Mouse (Mus musculus): ENCODE data around the gene Sec14l1.
"Not testable (repeated sequence)": the region's sequence is repeated elsewhere in the genome, so short reads cannot be mapped to it uniquely, and the experiment has no call there.

Gene Sec14l1

DNA sequence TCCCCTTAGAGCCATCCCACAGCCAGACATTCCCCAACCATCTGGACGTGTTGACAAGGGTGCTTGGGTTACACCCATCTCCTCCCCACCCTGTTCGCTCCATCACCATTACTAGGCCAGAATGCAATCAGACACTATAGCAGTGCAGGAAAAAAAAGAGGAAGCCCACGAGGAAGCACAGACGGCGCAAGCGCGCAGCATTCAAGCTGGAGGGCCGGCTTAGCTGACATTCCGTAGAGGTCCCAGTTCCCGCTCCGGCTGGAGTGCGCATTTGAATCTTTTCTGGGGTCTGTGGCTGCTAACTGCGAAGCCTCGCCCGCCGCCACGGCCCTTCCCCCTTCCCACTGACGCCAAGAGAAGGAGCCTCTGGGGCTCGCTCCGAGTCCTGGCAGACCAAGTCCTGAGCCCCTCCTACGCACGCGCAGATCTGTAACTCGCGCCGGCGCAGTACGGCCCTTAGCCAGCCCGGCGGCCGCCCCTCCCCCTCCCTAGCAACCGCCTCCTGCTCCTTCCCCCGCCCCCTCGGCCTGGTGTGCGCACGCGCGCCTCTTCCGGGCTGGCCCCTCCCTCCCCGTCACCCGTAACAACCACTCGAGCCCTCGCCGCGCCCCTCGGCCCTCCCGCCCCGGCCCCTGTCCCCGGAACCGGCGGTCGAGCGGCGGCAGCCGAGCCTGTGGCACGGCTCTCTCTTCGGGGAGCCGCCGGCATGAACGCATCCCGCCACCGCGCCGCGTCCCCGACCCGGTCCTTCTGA is at the start of gene Sec14l1:
TSS of gene Sec14l1 (plus strand) at position 577 of the 754 bp plus-strand sequence.
- peak; percentile 95 for DNase-seq (ENCODE audit: low spot score)

DNA sequence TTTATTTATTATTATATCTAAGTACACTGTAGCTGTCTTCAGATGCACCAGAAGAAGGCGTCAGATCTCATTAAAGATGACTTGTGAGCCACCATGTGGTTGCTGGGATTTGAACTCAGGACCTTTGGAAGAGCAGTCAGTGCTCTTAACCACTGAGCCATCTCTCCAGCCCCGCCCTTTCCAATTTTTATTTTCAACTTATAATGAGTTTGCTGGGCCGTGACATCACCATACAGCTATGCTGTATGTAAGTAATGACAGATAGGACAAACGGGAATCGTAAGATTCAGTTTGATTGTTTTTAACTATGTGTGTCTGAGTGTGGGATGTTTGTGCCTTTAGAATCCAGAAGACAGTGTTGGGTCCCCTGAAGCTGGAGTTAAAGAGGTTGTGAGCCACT is 49.4 kb upstream of the Sec14l1 start:
- not testable (repeated sequence) for DNase-seq (ENCODE audit: low spot score)

DNA sequence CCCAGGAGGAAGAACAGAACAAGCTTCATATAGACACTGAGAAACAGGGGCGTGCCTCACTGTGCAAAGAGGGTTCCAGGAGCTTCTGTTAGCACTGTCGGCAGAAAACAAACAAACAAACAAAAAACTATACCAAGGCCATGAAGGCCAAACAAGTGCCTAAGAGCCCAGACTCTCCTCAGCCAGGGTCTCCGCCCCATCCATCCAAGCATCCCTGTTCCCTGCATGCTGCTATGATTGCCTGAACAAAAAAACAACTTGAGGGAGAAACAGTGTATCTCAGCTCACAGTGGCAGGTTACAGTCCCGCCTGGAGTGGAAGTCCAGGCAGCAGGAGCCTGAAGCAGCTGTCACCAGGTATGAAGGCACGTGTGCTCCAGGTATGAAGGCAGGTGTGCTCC is 48.2 kb upstream of the Sec14l1 start:
- no peak for DNase-seq (ENCODE audit: low spot score)

DNA sequence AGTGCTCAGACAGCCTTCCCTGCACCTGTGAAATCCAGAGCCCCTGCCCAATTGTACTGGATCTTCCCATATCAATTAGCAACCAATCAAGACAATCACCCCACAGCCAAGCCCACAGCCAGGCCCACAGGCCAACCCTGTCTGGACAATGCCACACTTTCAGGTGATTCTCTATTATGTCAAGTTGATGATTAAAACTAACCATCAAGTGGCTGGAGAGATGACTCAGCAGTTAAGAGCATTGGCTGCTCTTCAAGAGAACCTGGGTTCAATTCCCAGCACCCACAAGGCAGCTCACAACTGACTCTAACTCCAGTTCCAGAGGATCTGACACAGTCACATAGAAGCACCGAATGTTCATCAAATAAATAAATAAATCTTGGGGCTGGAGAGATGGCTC is 46.6 kb upstream of the Sec14l1 start:
- DNase-seq (ENCODE audit: low spot score): no peak

DNA sequence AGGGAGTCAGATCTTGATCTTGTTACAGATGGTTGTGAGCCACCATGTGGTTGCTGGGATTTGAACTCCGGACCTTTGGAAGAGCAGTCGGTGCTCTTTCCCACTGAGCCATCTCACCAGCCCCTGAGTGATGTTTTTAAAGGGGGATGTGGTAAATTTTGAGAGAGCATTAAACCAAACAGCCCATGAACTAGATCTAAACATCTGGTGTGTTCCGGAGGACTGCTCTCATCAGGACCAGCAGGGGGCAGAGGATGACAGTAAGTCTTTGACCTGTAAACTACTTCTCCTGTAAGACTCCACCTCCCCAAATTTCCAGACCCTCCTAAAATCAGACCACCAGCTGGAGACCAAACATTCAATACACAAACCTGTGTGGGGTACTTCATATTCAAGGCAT is 45.9 kb upstream of the Sec14l1 start:
- DNase-seq (ENCODE audit: low spot score): no peak

DNA sequence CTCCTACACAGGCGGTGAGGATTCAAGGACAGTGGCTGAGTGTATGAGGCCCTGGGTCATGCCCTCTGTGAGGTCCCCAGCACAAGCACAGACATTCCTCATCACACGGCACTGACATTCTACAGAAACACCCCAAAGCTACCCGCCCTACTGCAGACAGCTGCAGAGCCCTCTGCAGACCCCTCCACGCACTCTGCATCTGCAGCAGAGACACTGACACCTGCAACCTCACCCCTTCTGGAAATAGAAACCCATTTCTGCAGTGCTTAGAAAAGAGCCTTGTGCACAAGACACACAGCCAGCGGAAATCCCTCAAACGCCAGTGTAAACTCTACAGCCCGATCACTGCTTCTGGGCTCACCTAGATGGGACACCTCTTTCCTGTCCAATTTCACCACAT is 44.3 kb upstream of the Sec14l1 start:
- no peak for DNase-seq (ENCODE audit: low spot score)

DNA sequence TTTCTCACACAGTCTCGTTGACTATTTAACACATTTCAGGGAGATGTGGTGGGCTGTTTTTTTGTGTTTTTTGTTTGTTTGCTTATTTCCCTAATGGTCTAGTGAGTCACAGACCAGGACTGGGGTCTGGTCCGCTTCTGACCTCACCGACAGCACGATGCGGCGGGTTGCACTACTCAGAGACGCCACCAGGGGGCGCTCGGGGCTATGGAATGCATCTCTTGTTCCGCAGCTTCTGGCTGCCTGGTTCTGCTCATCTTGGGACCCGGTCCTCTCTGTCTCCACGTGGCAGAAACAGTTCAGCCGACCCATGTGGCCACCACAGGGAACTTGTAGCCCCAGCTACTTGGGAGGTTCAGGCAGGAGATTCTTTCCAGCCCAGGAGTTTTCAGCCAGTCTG is 42.8 kb upstream of the Sec14l1 start:
- DNase-seq (ENCODE audit: low spot score): peak; percentile 66

DNA sequence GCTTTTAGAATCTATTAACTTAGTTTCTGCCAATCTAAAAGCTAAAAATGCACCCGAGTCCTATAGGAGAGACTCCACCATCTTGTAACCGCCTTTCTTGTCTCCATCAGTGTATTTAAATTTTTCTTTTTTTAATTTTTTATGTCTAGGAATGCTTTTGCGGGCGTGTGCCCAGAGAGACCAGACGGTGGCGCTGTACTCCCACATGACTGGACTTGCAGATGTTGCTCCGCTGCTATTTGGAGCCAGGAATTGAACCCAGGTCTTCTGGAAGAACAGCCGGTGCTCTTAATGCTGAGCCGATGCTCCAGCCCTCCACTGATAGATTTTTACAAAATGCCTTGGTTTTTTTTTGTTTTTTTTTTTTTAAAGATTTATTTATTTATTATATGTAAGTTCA is 41.5 kb upstream of the Sec14l1 start:
- no peak for DNase-seq (ENCODE audit: low spot score)

DNA sequence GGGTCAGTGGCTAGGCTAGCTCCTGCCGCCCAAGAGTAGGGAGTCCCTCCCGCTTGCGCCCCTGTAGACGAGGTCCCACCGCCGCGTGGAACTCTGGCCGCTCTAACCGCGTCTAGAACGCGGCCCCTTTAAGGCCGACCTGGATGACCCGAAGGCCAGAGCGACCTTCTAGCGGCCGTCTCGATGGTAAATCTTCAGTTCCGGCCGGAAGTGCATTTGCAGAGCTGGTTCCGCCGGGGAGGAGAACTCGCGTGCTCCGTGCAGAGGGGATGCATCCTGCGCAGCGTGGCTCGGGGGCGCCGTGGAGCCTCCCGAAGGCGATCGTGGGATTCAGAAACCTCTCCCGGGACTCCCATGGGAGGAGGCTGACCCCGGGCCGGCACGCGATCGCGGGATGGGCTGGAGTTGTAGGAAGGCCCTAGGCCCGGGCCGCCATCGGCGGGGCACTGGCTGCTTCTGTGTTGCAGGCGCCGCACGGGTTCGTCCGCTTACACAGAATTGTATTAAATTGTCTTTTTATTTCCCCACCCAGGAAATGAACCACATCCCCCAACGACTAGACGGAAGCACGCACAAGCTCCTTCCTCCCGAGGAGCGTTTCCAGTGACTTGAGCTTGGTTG is 38.3 kb upstream of the Sec14l1 start:
- peak; percentile 80 for DNase-seq (ENCODE audit: low spot score)

DNA sequence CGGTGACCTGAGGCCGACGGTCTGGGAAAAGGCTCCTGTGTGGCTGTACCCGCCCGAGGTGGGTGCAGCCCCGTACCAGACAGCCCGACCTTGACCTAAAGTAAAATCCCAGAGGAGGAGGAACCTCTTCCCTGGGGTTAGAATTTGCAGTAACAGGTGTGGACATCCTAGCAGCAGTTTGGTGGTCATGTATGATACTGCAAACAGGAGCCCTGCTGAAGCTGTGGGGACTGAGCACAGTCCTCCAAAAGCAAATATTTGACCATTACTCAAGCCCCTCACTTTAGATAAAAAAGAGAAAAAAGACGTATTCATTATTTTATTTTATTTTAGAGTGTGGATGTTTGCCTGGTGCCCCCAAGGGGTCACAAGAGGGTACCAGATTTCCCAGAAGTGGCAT is 37.7 kb upstream of the Sec14l1 start:
- no peak for DNase-seq (ENCODE audit: low spot score)

DNA sequence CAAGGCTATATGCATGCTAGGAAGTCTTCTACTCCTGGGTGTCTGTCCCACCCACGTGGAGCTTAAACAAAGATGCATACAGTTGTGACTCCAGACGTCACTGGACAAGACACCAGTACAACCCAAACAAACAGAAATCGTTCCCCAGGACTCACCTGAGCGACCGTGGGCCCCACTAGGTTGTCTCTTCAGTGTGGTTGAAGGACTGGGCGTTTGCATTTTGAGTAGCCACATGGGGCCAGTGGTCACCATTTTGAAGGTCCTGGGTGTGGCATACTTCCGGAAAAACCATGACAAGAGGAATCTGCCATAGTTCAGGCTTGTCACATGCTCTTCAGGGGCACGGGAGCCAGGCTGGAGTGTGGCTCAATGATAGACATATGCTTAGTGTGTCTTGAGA is 37.1 kb upstream of the Sec14l1 start:
- no peak for DNase-seq (ENCODE audit: low spot score)

DNA sequence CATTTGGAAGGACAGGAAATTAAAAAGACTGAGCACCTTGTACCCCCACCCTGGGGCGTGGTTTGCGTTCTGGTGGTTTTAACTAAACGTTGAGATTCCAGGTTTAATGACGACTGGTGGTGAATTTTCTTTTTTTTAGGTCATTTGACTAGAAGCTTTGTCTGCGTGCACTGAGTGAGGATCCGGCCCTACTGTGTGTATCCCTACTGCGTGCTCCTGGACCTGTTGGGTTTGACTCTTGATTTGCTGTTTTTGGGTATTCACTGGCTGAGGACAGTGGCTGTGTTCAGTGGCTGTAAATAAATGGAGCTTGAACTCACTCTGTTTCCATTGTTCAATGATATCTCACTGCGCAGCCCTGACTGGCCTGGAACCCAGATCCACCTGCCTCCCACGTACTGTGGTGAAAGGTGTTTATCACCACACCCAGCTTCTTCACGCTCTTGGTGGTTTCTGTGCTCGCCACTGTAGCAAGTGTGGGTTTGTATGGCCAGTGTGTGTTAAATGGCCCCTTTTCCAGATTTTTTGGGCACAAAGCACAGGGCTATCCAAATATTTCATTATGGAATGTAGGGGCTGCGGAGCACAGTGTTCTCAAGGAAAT is 36.2 kb upstream of the Sec14l1 start:
- no peak for DNase-seq (ENCODE audit: low spot score)

DNA sequence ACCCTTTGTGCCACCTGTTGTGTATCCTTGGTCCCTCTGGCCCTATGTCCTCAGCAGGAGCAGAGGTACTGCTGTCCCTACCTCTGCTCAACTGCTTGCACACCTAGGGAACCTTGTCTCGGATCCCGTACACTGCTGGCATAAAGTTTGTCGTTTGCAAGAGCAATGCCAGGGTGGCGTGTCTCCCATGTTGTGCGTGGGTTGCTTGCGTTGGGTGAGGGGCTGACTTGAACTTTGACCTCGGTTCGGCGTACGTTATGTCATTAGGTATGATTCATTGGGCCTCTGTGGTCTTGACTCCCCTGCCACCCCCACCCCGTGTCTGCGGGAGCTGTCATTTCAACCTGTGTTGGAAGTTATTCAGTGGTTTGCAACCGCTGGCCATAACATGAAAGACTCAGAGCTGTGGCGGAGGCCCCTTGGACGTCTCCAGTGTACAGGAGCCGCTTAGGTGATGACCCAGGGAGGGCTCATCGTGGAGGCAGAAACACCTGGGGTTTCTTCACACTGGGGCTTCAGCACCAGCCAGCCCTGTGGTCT is 35.2 kb upstream of the Sec14l1 start:
- DNase-seq (ENCODE audit: low spot score): no peak

DNA sequence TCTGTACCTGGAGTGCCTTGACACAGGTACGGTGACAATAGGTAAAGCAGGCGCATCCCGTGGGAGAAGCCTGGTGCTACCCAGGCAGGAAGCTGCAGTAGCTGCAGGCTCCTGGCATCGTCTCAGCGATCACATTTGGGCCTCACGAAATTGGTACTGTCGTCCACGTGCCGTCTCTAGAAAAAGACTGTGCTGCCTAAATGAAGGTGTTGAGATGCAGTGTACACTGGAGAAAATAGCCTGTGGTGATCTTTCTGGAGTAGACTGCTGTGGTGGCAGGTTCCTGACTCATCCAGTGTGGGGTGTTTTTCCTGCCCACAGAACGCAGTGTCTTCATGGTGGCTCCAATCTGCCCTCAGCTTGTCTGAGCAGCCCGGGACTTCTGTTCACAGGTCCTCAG is 34.8 kb upstream of the Sec14l1 start:
- DNase-seq (ENCODE audit: low spot score): no peak

DNA sequence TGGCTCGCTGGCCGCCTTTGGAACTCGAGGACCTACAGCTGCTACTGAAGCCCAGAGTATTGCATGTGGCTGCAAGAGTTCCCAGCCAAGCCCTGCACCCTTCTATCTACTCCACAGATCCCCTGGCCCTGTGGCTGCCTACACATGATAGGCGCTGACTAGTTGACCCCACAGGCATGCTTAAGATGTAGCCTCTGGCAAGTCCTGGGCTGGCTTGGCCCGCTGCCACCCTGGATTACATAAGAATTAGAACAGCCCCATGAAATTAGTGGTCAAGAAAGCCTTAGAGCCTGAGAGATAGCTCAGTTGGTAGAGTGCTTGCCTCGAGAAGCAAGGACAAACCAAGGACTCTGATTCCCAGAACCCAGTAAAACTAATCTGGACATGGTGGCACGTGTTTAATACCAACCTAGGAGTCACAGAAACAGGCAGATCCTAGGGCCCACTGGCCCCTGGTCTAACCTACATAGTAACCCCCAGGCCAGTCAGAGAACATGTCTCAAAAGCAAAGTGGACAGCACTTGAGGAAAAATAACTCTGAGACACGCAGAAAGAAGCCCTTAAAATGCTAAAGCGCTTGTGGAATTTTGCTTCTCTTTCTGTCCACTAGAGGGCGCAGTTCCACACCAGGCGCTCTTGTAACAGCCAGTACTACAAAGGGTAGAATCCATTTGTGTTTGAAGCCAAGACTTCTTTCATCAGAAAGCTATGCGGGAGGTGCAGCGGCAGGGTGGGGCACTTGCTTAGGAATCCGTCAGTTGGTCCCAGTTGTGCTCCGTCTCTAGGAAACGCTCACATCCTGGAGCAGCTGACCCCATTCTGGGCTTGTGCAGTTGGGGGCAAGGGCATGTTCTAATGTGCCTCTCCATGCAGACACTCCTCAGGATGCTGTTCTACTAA is 33.6 kb upstream of the Sec14l1 start:
- DNase-seq (ENCODE audit: low spot score): peak; percentile 74

DNA sequence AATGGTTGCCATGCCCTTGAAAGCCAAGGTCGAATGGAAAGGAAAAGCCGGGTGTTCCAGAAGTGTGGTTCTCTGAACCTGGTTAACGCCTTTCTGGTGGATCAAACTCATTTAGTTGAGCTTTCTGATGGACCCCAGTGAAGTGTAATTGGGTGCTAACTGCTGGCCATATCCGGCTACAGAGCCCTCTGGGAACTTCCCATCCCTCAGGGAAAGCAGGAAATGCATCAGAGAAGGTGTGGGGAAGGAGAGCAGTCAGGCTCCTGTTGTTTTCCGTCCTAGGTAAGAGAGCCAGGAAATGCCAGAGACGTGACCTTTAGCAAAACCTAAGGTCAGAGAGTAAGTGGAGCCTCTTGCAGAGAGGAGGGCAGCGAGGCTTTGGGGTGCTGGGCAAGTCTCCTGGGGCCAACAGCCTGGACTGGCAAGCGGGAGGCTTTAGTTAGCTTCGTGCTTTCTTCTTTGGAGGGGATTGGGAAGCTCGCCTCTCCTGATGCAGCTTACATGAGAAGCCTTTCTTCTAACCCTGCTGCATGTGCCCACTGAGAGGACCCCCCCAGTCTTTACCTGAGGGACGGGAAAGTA is 32.5 kb upstream of the Sec14l1 start:
- no peak for DNase-seq (ENCODE audit: low spot score)

DNA sequence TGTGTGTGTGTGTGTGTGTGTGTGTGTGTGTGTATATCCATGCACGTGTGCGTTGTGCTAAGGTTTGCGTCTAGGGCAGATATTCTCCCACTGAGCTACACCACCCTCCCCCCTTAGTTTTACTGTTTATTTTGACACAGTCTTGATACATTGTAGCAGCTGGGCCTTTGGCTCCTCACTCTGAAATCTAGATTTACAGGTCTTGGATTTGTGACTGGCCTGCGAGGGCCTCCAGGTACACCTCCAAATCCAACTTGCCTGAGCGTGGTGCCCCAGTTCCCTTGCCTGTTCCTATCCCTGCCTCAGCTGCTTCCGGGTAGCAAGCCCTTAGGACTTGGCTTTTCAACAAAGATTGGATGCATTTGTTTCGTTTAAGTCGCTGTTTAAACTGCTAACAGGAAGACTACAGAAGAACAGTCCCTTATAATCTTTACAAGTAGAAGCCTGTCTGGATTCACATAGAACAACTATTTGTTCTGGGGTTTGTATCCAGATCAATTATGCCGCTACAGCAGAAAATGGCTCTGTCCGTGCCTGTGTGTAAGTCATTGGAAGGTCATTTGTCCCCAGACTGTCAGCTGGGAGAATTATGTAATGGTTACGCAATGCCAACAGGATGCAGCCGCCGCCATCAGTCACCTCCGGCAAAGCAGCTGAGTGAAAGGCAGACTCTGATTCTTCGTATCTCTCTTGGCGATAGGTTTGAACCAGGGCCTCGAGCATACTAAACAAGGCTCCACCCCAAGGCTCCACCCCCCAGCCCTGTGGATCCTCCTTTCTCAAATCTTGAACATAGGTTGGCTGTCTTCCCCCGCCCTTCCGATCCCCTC is 31.7 kb upstream of the Sec14l1 start:
- DNase-seq (ENCODE audit: low spot score): no peak

DNA sequence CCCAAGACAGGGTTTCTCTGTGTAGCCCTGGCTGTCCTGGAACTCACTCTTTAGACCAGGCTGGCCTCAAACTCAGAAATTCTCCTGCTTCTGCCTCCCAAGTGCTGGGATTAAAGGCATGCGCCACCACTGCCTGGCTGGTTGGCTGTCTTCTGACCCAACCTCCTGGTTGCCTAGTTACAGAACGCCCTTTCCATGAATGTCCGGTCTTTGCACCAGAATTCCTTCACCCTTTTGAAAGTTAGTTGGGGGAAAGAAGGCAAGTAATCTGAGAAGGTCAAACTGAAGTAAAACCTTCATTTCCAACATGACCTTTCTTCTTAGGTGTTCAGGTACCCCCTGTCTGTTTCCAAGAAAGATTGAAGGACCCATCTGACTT is 31.1 kb upstream of the Sec14l1 start:
- DNase-seq (ENCODE audit: low spot score): not testable (repeated sequence)

DNA sequence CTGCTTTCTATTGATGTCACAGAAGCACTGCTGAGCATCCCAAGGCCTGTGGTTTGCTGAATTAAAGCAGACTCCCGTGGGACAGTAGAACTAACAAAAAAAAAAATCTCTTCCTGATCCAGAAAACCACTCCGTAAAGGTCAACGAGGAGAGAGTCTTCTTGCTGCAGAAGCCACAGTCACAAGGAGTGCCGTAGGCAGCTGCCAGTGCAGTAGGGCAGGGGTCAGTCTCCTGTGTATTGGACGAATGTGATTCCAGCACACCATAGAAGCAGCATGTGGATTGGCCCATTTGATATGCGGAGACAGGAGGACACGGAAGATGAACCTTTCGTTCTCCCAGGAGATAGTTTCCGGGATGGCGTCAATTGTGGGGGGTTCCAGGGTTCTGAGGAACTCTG is 28.8 kb upstream of the Sec14l1 start:
- no peak for DNase-seq (ENCODE audit: low spot score)

DNA sequence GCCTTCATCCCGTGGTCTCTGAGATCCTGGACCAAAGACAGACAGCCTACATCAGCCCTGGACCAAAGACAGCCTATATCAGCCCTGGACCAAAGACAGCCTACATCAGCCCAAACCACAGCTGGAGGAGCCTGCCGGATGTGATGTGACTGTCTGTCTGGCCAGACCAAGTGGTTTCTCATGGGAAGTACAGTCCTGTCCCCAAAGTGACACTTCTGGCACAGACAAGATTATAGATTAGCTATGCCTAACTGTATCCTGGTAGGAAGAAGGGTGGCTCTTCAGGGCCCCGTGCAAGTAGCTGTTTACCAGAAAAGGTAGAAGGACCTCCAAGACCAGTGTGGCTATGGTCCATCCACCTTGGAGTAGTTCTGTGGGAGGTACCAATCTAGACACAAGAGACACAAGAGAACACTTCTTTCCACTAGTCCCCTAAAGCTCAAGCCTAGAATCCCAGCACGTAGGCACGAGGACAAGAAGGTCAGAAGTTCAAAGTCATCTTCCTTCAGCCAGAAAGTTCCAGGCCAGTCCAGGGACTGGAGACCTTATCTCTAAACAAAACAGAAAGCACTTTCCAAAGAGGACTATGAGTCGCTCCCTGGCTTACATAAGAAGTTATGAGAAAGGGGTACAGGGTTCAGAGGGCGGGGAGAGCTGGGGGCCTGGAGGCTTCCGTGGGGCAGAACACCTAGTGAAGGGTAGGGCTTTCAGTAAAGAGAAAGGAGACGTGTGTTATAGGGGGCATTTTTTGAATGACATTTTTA is 27.8 kb upstream of the Sec14l1 start:
- DNase-seq (ENCODE audit: low spot score): no peak

Measured in c-Kit-positive CD71-positive TER-119-positive erythroid progenitor cells, embryonic 14.5 days (primary cell).